Mouse (Mus musculus): ENCODE measurements around the gene Tcf12. TPM values are rescaled to one million over a fixed set of nuclear protein-coding genes. Genes with fewer than 3 reads are reported as not detected.
A peak's percentile ranks its signal among the peaks of the same experiment; 100 is the strongest.

Tcf12 gene
- polyA plus RNA-seq, 1 experiment from 2014 or later, result 85.9 TPM

- TF ChIP-seq CTCF (IDR thresholded peaks at IDR 0.05), result no peak
- POLR2A ChIA-PET, result no interaction called here
- in situ Hi-C loops (cut with MboI; ENCODE audit: low pct_unique_long_range_greater_than_20kb), result no loop called here
- H3K27me3 ChIP-seq, result no peaks in the 10 kb centered on the region
- CTCF ChIA-PET, result no interaction called here
- no peak for ATAC-seq
- DNase-seq (ENCODE audit: low read depth, low spot score), result no peak
These were observed 19.5 kb downstream of the Tcf12 start for GRCm38 (mm10) chr9:72092191-72092590.

GRCm38 (mm10) chr9:72088893-72089611, 22.6 kb downstream of the Tcf12 start:
- in situ Hi-C loops (cut with MboI; ENCODE audit: low pct_unique_long_range_greater_than_20kb), result no loop called here
- no peak for DNase-seq (ENCODE audit: low read depth, low spot score)
- TF ChIP-seq CTCF (IDR thresholded peaks at IDR 0.05), result no peak
- no peaks in the 10 kb centered on the region for H3K27me3 ChIP-seq
- CTCF ChIA-PET, result interaction anchor here (1.0 kb wide), 1 partner anchor 9 kb away, joined by 3 read pairs; no protein-coding TSS in a partner anchor
- POLR2A ChIA-PET, result no interaction called here
- ATAC-seq, result no peak

- in situ Hi-C loops (cut with MboI; ENCODE audit: low pct_unique_long_range_greater_than_20kb), result no loop called here
- no peak for TF ChIP-seq CTCF (IDR thresholded peaks at IDR 0.05)
- ATAC-seq (no peak), DNase-seq (ENCODE audit: low read depth, low spot score) (no peak)
- H3K27me3 ChIP-seq, result no peaks in the 10 kb centered on the region
- ChIA-PET CTCF (no interaction called here), POLR2A (interaction anchor here (0.6 kb wide), 1 partner anchor 323 kb away, joined by 4 read pairs; no protein-coding TSS in a partner anchor)
These were observed 26.7 kb downstream of the Tcf12 start for GRCm38 (mm10) chr9:72085017-72085416.

- DNase-seq (ENCODE audit: low read depth, low spot score) (no peak), ATAC-seq (no peak)
- POLR2A ChIA-PET, result no interaction called here
- TF ChIP-seq CTCF (IDR thresholded peaks at IDR 0.05), result no peak
- no peaks in the 10 kb centered on the region for H3K27me3 ChIP-seq
- CTCF ChIA-PET, result interaction anchor here (1.1 kb wide), 1 partner anchor 80 kb away, joined by 3 read pairs; no protein-coding TSS in a partner anchor
- in situ Hi-C loops (cut with MboI; ENCODE audit: low pct_unique_long_range_greater_than_20kb), result no loop called here
These were observed 27.5 kb downstream of the Tcf12 start for GRCm38 (mm10) chr9:72084131-72084530.

GRCm38 (mm10) chr9:72076158-72076557, 35.5 kb downstream of the Tcf12 start:
- ChIA-PET CTCF (interaction anchor here (1.5 kb wide), 1 partner anchor 18 kb away, joined by 4 read pairs; no protein-coding TSS in a partner anchor), POLR2A (no interaction called here)
- in situ Hi-C loops (cut with MboI; ENCODE audit: low pct_unique_long_range_greater_than_20kb), result no loop called here
- no peak for TF ChIP-seq CTCF (IDR thresholded peaks at IDR 0.05)
- DNase-seq (ENCODE audit: low read depth, low spot score) (peak; percentile 46), ATAC-seq (peak; percentile 86)
- no peaks in the 10 kb centered on the region for H3K27me3 ChIP-seq

- ChIA-PET CTCF (no interaction called here), POLR2A (no interaction called here)
- DNase-seq (ENCODE audit: low read depth, low spot score) (no peak), ATAC-seq (no peak)
- in situ Hi-C loops (cut with MboI; ENCODE audit: low pct_unique_long_range_greater_than_20kb), result no loop called here
- no peak for TF ChIP-seq CTCF (IDR thresholded peaks at IDR 0.05)
- H3K27me3 ChIP-seq, result no peaks in the 10 kb centered on the region
These were observed 45.5 kb downstream of the Tcf12 start for GRCm38 (mm10) chr9:72066151-72066550.

- no peak for ATAC-seq
- no peak for TF ChIP-seq CTCF (IDR thresholded peaks at IDR 0.05)
- POLR2A ChIA-PET, result interaction anchor here (0.6 kb wide), 1 partner anchor 37 kb away, joined by 3 read pairs; no protein-coding TSS in a partner anchor
These were observed 58.5 kb downstream of the Tcf12 start for GRCm38 (mm10) chr9:72053144-72053543.

GRCm38 (mm10) chr9:72040156-72040555, 71.5 kb downstream of the Tcf12 start:
- CTCF ChIA-PET, result no interaction called here
- H3K27me3 ChIP-seq, result no peaks in the 10 kb centered on the region
- in situ Hi-C loops (cut with MboI; ENCODE audit: low pct_unique_long_range_greater_than_20kb), result no loop called here
- DNase-seq (ENCODE audit: low read depth, low spot score) (no peak), ATAC-seq (no peak)
- TF ChIP-seq CTCF (IDR thresholded peaks at IDR 0.05), result no peak
- POLR2A ChIA-PET, result no interaction called here

More at GRCm38 (mm10) chr9:72053144-72053543, 58.5 kb downstream of the Tcf12 start:
- CTCF ChIA-PET, result interaction anchor here (1.3 kb wide), 1 partner anchor 9 kb away, joined by 3 read pairs; no protein-coding TSS in a partner anchor
- in situ Hi-C loops (cut with MboI; ENCODE audit: low pct_unique_long_range_greater_than_20kb), result no loop called here
- H3K27me3 ChIP-seq, result no peaks in the 10 kb centered on the region
- no peak for DNase-seq (ENCODE audit: low read depth, low spot score)

GRCm38 (mm10) chr9:72039369-72039768, 72.3 kb downstream of the Tcf12 start:
- POLR2A ChIA-PET, result no interaction called here
- no peak for ATAC-seq
- CTCF ChIA-PET, result no interaction called here
- DNase-seq (ENCODE audit: low read depth, low spot score), result no peak
- TF ChIP-seq CTCF (IDR thresholded peaks at IDR 0.05), result no peak
- H3K27me3 ChIP-seq, result no peaks in the 10 kb centered on the region
- in situ Hi-C loops (cut with MboI; ENCODE audit: low pct_unique_long_range_greater_than_20kb), result no loop called here

- no peaks in the 10 kb centered on the region for H3K27me3 ChIP-seq
- ChIA-PET CTCF (no interaction called here), POLR2A (no interaction called here)
- in situ Hi-C loops (cut with MboI; ENCODE audit: low pct_unique_long_range_greater_than_20kb), result no loop called here
- TF ChIP-seq CTCF (IDR thresholded peaks at IDR 0.05), result no peak
- ATAC-seq (no peak), DNase-seq (ENCODE audit: low read depth, low spot score) (no peak)
These were observed 74.6 kb downstream of the Tcf12 start for GRCm38 (mm10) chr9:72037059-72037516.

GRCm38 (mm10) chr9:72036257-72036656, 75.4 kb downstream of the Tcf12 start:
- in situ Hi-C loops (cut with MboI; ENCODE audit: low pct_unique_long_range_greater_than_20kb), result no loop called here
- ChIA-PET POLR2A (no interaction called here), CTCF (interaction anchor here (1.0 kb wide), 1 partner anchor 9 kb away, joined by 3 read pairs; no protein-coding TSS in a partner anchor)
- ATAC-seq, result no peak
- DNase-seq (ENCODE audit: low read depth, low spot score), result no peak
- no peaks in the 10 kb centered on the region for H3K27me3 ChIP-seq
- TF ChIP-seq CTCF (IDR thresholded peaks at IDR 0.05), result no peak

Data from Patski (cell line).